Mouse (Mus musculus) liver, embryonic 15.5 days (tissue): Measurements from ENCODE around the gene Znfx1. TPM values are rescaled to one million over a fixed set of nuclear protein-coding genes. Genes with fewer than 3 reads are reported as not detected.

Experiments used
- ATAC-seq: fragments of 200-750 bp; cut with Nextera tagmentation; 2 replicates; pipeline ENCODE4 v1.8.0; 2017; ENCODE audit warnings: moderate number of reproducible peaks, mild to moderate bottlenecking, moderate library complexity; ENCODE audit not compliant: insufficient read depth
- H3K27ac ChIP-seq: fragments of 300-500 bp; sonication (generic); replicated peaks from 2 replicates; pipeline ENCODE4 v1.5.1; 2015; ENCODE audit warnings: mild to moderate bottlenecking, inconsistent platforms
- H3K27me3 ChIP-seq: fragments of 300-500 bp; sonication (generic); 2 replicates; pipeline ENCODE4 v1.6.1; 2015; ENCODE audit warnings: mild to moderate bottlenecking, inconsistent platforms
- H3K36me3 ChIP-seq: fragments of 300-500 bp; sonication (generic); replicated peaks from 2 replicates; pipeline ENCODE4 v1.6.1; 2015; ENCODE audit warnings: moderate library complexity, mild to moderate bottlenecking, inconsistent platforms
- H3K4me1 ChIP-seq: fragments of 300-500 bp; sonication (generic); replicated peaks from 2 replicates; pipeline ENCODE4 v1.6.1; 2015; ENCODE audit warnings: inconsistent platforms
- H3K4me2 ChIP-seq: fragments of 300-500 bp; sonication (generic); 2 replicates; pipeline ENCODE4 v1.6.1; 2015; ENCODE audit warnings: moderate library complexity, mild to moderate bottlenecking, inconsistent platforms
- H3K4me3 ChIP-seq: fragments of 300-500 bp; sonication (generic); replicated peaks from 2 replicates; pipeline ENCODE4 v1.5.1; 2015; ENCODE audit warnings: mild to moderate bottlenecking, inconsistent platforms
- H3K9ac ChIP-seq: fragments of 300-500 bp; sonication (generic); 2 replicates; pipeline ENCODE4 v1.6.1; 2015; ENCODE audit warnings: moderate library complexity, mild to moderate bottlenecking, inconsistent platforms
- H3K9me3 ChIP-seq: fragments of 300-500 bp; sonication (generic); replicated peaks from 2 replicates; pipeline ENCODE4 v1.6.1; 2016; ENCODE audit warnings: inconsistent platforms
- WGBS: fragments of 180-500 bp; shearing (Covaris S2); methylation state at CpG from one replicate; pipeline ENCODE4 v1.1.7; 2015; ENCODE audit warnings: mixed read lengths; ENCODE audit not compliant: insufficient replicate concordance; 5-methylcytosine and 5-hydroxymethylcytosine counted together
- polyA plus RNA-seq: library from polyadenylated mRNA; unstranded; fragments of >200 nt; fragmentation: Nextera tagmentation; extraction: Ambion mirVana; gene quantifications from 2 replicates; pipeline ENCODE4 v1.2.1, GENCODE M21; 2015

Znfx1 gene
- polyA plus RNA-seq, 1 experiment from 2014 or later = 9.8 TPM

- Histone ChIP-seq H3K27ac (no peak overlapping the region), H3K36me3 (no peaks in the 10 kb centered on the region), H3K4me2 (no peak overlapping the region), H3K9ac (no peak overlapping the region), H3K27me3 (peaks cover 11% of the 10 kb centered on the region; the same call in 1 of the 2 replicates), H3K4me3 (no peak overlapping the region), H3K4me1 (no peaks in the 10 kb centered on the region), H3K9me3 (no peaks in the 10 kb centered on the region)
- 48% methylated on average over 6 of the region's 6 CpGs for WGBS
- no peak for ATAC-seq
These were observed 18.3 kb upstream of the Znfx1 start for GRCm38 (mm10) chr2:167081135-167081534.

GRCm38 (mm10) chr2:167080387-167080786 lies 17.6 kb upstream of the Znfx1 start:
- no peaks in the 10 kb centered on the region for H3K36me3 ChIP-seq
- 63% methylated on average over 3 of the region's 3 CpGs for WGBS
- no peak overlapping the region for H3K4me3 ChIP-seq
- H3K9me3 ChIP-seq = no peaks in the 10 kb centered on the region
- no peak overlapping the region for H3K27ac ChIP-seq
- ATAC-seq = no peak
- no peaks in the 10 kb centered on the region for H3K4me1 ChIP-seq
- no peak overlapping the region for H3K9ac ChIP-seq
- peaks cover 11% of the 10 kb centered on the region; the same call in 1 of the 2 replicates for H3K27me3 ChIP-seq
- H3K4me2 ChIP-seq = no peak overlapping the region

GRCm38 (mm10) chr2:167079535-167080257 lies 16.9 kb upstream of the Znfx1 start:
- peaks cover 11% of the 10 kb centered on the region; the same call in 1 of the 2 replicates for H3K27me3 ChIP-seq
- no peak overlapping the region for H3K9ac ChIP-seq
- WGBS = 69% methylated on average over 18 of the region's 18 CpGs
- no peak for ATAC-seq
- no peaks in the 10 kb centered on the region for H3K4me1 ChIP-seq
- no peaks in the 10 kb centered on the region for H3K9me3 ChIP-seq
- H3K27ac ChIP-seq = no peak overlapping the region
- H3K4me3 ChIP-seq = no peak overlapping the region
- no peaks in the 10 kb centered on the region for H3K36me3 ChIP-seq
- H3K4me2 ChIP-seq = no peak overlapping the region

- Histone ChIP-seq H3K4me3 (no peak overlapping the region), H3K4me1 (no peaks in the 10 kb centered on the region), H3K27ac (no peak overlapping the region), H3K9ac (no peak overlapping the region), H3K27me3 (peaks cover 11% of the 10 kb centered on the region; the same call in 1 of the 2 replicates), H3K9me3 (no peaks in the 10 kb centered on the region), H3K36me3 (no peaks in the 10 kb centered on the region), H3K4me2 (no peak overlapping the region)
- WGBS = 45% methylated on average over 9 of the region's 9 CpGs
- ATAC-seq = no peak
These were observed 16.2 kb upstream of the Znfx1 start for GRCm38 (mm10) chr2:167078931-167079495.

GRCm38 (mm10) chr2:167078486-167078885 lies 15.7 kb upstream of the Znfx1 start:
- Histone ChIP-seq H3K4me3 (no peak overlapping the region), H3K4me2 (no peak overlapping the region), H3K27ac (no peak overlapping the region), H3K4me1 (no peaks in the 10 kb centered on the region), H3K9ac (no peak overlapping the region), H3K27me3 (peaks cover 11% of the 10 kb centered on the region; the same call in 1 of the 2 replicates), H3K9me3 (no peaks in the 10 kb centered on the region), H3K36me3 (no peaks in the 10 kb centered on the region)
- no peak for ATAC-seq
- WGBS = 30% methylated on average over 7 of the region's 7 CpGs

- Histone ChIP-seq H3K9ac (no peak overlapping the region), H3K36me3 (no peaks in the 10 kb centered on the region), H3K27ac (no peak overlapping the region), H3K9me3 (no peaks in the 10 kb centered on the region), H3K4me2 (no peak overlapping the region), H3K4me1 (0 out of 2 replicates have a peak, but pooled peaks cover 2% of the 10 kb centered on the region), H3K27me3 (peaks cover 11% of the 10 kb centered on the region; the same call in 1 of the 2 replicates), H3K4me3 (no peak overlapping the region)
- 65% methylated on average over 11 of the region's 11 CpGs for WGBS
- no peak for ATAC-seq
These were observed 14.6 kb upstream of the Znfx1 start for GRCm38 (mm10) chr2:167077199-167077962.

- no peak for ATAC-seq
- Histone ChIP-seq H3K27ac (no peak overlapping the region), H3K9me3 (no peaks in the 10 kb centered on the region), H3K4me1 (peaks cover 9% of the 10 kb centered on the region), H3K9ac (no peak overlapping the region), H3K4me3 (no peak overlapping the region), H3K27me3 (peaks cover 11% of the 10 kb centered on the region; the same call in 1 of the 2 replicates), H3K4me2 (no peak overlapping the region), H3K36me3 (no peaks in the 10 kb centered on the region)
- WGBS = 67% methylated on average over 2 of the region's 2 CpGs
These were observed 13.9 kb upstream of the Znfx1 start for GRCm38 (mm10) chr2:167076759-167077158.

- H3K27ac ChIP-seq = no peak overlapping the region
- H3K27me3 ChIP-seq = peaks cover 11% of the 10 kb centered on the region; the same call in 1 of the 2 replicates
- peaks cover 13% of the 10 kb centered on the region for H3K4me1 ChIP-seq
- H3K4me2 ChIP-seq = no peak overlapping the region
- ATAC-seq = no peak
- 82% methylated on average over 4 of the region's 4 CpGs for WGBS
- no peak overlapping the region for H3K4me3 ChIP-seq
- no peak overlapping the region for H3K9ac ChIP-seq
- no peaks in the 10 kb centered on the region for H3K36me3 ChIP-seq
- no peaks in the 10 kb centered on the region for H3K9me3 ChIP-seq
These were observed 13.5 kb upstream of the Znfx1 start for GRCm38 (mm10) chr2:167076352-167076751.

GRCm38 (mm10) chr2:167074587-167074986 lies 11.8 kb upstream of the Znfx1 start:
- peaks cover 19% of the 10 kb centered on the region for H3K4me1 ChIP-seq
- no peak overlapping the region for H3K27ac ChIP-seq
- H3K4me3 ChIP-seq = no peak overlapping the region
- no peak for ATAC-seq
- no peaks in the 10 kb centered on the region for H3K36me3 ChIP-seq
- H3K9me3 ChIP-seq = no peaks in the 10 kb centered on the region
- peaks cover 11% of the 10 kb centered on the region; the same call in 1 of the 2 replicates for H3K27me3 ChIP-seq
- no peak overlapping the region for H3K9ac ChIP-seq
- WGBS = 71% methylated on average over 5 of the region's 5 CpGs
- H3K4me2 ChIP-seq = no peak overlapping the region

- peak overlapping the region; percentile 52 for H3K4me3 ChIP-seq
- H3K9ac ChIP-seq = peak overlapping the region; percentile 23
- peak; percentile 89 for ATAC-seq
- H3K4me1 ChIP-seq = peaks cover 27% of the 10 kb centered on the region
- no peaks in the 10 kb centered on the region for H3K9me3 ChIP-seq
- peak overlapping the region; percentile 71 for H3K4me2 ChIP-seq
- 8% methylated on average over 22 of the region's 22 CpGs for WGBS
- no peaks in the 10 kb centered on the region for H3K36me3 ChIP-seq
- H3K27me3 ChIP-seq = no peaks in the 10 kb centered on the region
- H3K27ac ChIP-seq = peak overlapping the region; percentile 39; the same call in 1 of the 2 replicates
These were observed 9.1 kb upstream of the Znfx1 start for GRCm38 (mm10) chr2:167071641-167072601.
